Mouse (Mus musculus): ENCODE measurements around the gene Peli3.

- TF ChIP-seq CTCF (conservative IDR thresholded peaks at IDR 0.05; ENCODE audit: insufficient read depth, insufficient read length, low read depth, low read length) (no peak), POLR2A (IDR thresholded peaks at IDR 0.05; ENCODE audit: low read depth, low read length) (no peak)
Measured at GRCm38 (mm10) chr19:4896780-4897520, 46.0 kb downstream of the Peli3 start.

All from kidney, adult 2 months (tissue).